Mouse (Mus musculus): ENCODE measurements around the gene Sfxn1.

Sfxn1 gene

GRCm38 (mm10) chr13:54118355-54118754 lies 46.7 kb downstream of the Sfxn1 start:
- no peak for DNase-seq (ENCODE audit: low read depth, low spot score)

GRCm38 (mm10) chr13:54137756-54138410 lies 66.2 kb downstream of the Sfxn1 start:
- DNase-seq (ENCODE audit: low read depth, low spot score): peak; percentile 53

DNA sequence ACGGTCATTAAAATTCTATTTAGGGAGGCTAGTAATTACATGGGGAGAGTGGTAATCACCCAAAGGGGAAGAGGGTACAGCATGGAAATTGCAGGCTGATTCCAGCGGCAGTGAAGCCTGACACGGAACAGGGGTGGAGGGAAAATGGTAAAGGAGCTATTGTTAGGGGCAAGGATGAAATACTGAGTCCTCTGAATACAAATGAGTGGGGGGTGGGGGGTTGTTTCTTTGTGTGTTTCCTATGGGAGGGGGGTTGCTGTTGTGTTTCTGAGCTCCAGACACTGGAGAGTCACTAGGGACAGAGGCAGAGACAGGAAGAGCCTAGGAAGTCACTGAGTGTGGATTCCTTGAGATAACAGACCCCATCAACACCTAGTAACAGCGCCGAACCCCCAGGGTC lies 72.1 kb downstream of the Sfxn1 start:
- DNase-seq (ENCODE audit: low read depth, low spot score): peak; percentile 77

GRCm38 (mm10) chr13:54144624-54145023 lies 73.0 kb downstream of the Sfxn1 start:
- DNase-seq (ENCODE audit: low read depth, low spot score): peak; percentile 68

DNA sequence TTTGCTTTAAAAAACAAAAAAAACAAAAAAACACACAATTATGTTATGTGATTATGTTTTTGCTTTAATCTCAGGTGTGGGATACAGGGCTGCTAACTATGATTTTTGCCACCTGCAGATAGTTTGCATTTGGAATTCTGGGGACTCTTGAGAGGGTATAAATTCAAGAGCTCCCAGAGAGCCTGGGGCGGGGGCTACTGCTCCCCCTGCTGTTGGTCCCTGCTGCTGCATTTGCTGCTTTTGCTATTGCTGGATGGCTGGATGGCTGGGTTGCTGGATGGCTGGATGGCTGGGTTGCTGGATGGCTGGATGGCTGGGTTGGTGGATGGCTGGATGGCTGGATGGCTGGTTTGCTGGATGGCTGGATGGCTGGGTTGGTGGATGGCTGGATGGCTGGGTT lies 75.7 kb downstream of the Sfxn1 start:
- DNase-seq (ENCODE audit: low read depth, low spot score): no peak

GRCm38 (mm10) chr13:54152421-54152820 lies 80.8 kb downstream of the Sfxn1 start:
- DNase-seq (ENCODE audit: low read depth, low spot score): no peak

GRCm38 (mm10) chr13:54152911-54153310 lies 81.2 kb downstream of the Sfxn1 start:
- DNase-seq (ENCODE audit: low read depth, low spot score): no peak

DNA sequence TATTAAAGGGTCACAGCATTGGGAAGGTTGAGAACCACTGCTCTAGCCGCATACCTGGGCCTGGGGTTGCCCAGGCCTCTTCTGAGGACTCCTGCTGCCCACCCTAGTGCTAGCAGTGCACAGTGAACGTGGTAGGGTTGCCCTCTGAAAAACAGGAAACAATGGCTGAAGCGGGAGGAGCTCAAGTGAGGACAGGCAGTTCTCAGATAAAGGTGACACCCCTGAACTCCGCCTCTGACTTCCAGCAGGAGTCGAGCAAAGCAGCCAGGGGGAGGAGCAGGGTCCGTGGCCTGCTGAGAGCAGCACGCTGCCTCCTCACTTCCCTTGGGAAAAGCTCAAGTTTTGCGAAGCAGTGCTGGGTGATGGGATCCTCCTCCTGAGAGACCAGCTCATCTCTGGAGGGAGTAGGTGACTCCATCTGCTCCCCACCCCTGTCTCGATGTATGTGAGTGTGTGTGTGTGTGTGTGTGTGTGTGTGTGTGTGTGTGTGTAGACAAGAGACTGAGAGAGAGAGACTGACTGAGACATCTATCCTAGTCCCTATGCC lies 82.1 kb downstream of the Sfxn1 start:
- DNase-seq (ENCODE audit: low read depth, low spot score): peak; percentile 67

GRCm38 (mm10) chr13:54155822-54156221 lies 84.2 kb downstream of the Sfxn1 start:
- peak; percentile 56 for DNase-seq (ENCODE audit: low read depth, low spot score)
